Mouse (Mus musculus) midbrain, embryonic 12.5 days (tissue): Measurements from ENCODE around the gene Ifnl2. TPM values are rescaled to one million over a fixed set of nuclear protein-coding genes. Genes with fewer than 3 reads are reported as not detected.
A peak's percentile ranks its signal among the peaks of the same experiment; 100 is the strongest.
"Not testable (repeated sequence)": the region's sequence is repeated elsewhere in the genome, so short reads cannot be mapped to it uniquely, and the experiment has no call there.

Source experiments
- ATAC-seq: fragments of 200-750 bp; cut with Nextera tagmentation; 2 replicates; pipeline ENCODE4 v1.8.0; 2017; ENCODE audit warnings: low read depth, moderate TSS enrichment, moderate library complexity; ENCODE audit not compliant: low FRiP score
- H3K27ac ChIP-seq: fragments of 300-500 bp; sonication (generic); replicated peaks from 2 replicates; pipeline ENCODE4 v1.5.1; 2016; ENCODE audit warnings: mild to moderate bottlenecking
- H3K27me3 ChIP-seq: fragments of 300-500 bp; sonication (generic); 2 replicates; pipeline ENCODE4 v1.6.1; 2016; ENCODE audit warnings: mild to moderate bottlenecking
- H3K36me3 ChIP-seq: fragments of 300-500 bp; sonication (generic); 2 replicates; pipeline ENCODE4 v1.6.1; 2016
- H3K4me1 ChIP-seq: fragments of 300-500 bp; sonication (generic); 2 replicates; pipeline ENCODE4 v1.6.1; 2016
- H3K4me2 ChIP-seq: fragments of 300-500 bp; sonication (generic); replicated peaks from 2 replicates; pipeline ENCODE4 v1.6.1; 2016; ENCODE audit warnings: mild to moderate bottlenecking, moderate library complexity
- H3K4me3 ChIP-seq: fragments of 300-500 bp; sonication (generic); 2 replicates; pipeline ENCODE4 v1.5.1; 2016; ENCODE audit warnings: mild to moderate bottlenecking
- H3K9ac ChIP-seq: fragments of 300-500 bp; sonication (generic); replicated peaks from 2 replicates; pipeline ENCODE4 v1.6.1; 2016; ENCODE audit warnings: mild to moderate bottlenecking, moderate library complexity
- H3K9me3 ChIP-seq: fragments of 300-500 bp; sonication (generic); 2 replicates; pipeline ENCODE4 v1.6.1; 2016; ENCODE audit warnings: mild to moderate bottlenecking
- WGBS: fragments of 180-500 bp; shearing (Covaris S2); methylation state at CpG from one replicate; pipeline ENCODE4 v1.1.7; 2016; 5-methylcytosine and 5-hydroxymethylcytosine counted together
- polyA plus RNA-seq: library from polyadenylated mRNA; unstranded; fragments of >200 nt; fragmentation: Nextera tagmentation; extraction: Ambion mirVana; gene quantifications from 2 replicates; pipeline ENCODE4 v1.2.1, GENCODE M21; 2016

The Ifnl2 gene
- polyA plus RNA-seq = not detected in 2 replicates

- WGBS = 72% methylated on average over 8 of the region's 8 CpGs
- H3K4me2 ChIP-seq, H3K4me1 ChIP-seq, H3K27ac ChIP-seq, H3K9me3 ChIP-seq, ATAC-seq, H3K27me3 ChIP-seq, H3K4me3 ChIP-seq, H3K9ac ChIP-seq, H3K36me3 ChIP-seq: not testable (repeated sequence)
Measured at GRCm38 (mm10) chr7:28510405-28510974, at the start of gene Ifnl2. TSS of gene Ifnl2 (minus strand) at chr7:28510455.

GRCm38 (mm10) chr7:28558486-28558885 is 48.2 kb upstream of the Ifnl2 start:
- H3K36me3 ChIP-seq = peaks cover 45% of the 10 kb centered on the region

GRCm38 (mm10) chr7:28557708-28558107 is 47.5 kb upstream of the Ifnl2 start:
- Histone ChIP-seq H3K27me3 (no peaks in the 10 kb centered on the region), H3K4me3 (no peak overlapping the region), H3K4me2 (no peak overlapping the region), H3K36me3 (peaks cover 37% of the 10 kb centered on the region), H3K9me3 (no peaks in the 10 kb centered on the region), H3K9ac (no peak overlapping the region; the same call in 1 of the 2 replicates), H3K27ac (no peak overlapping the region), H3K4me1 (peaks cover 5% of the 10 kb centered on the region; the same call in 1 of the 2 replicates)
- no peak for ATAC-seq
- 89% methylated on average over 6 of the region's 6 CpGs for WGBS

More at GRCm38 (mm10) chr7:28558486-28558885, 48.2 kb upstream of the Ifnl2 start:
- H3K9me3 ChIP-seq = no peaks in the 10 kb centered on the region
- no peak overlapping the region for H3K4me3 ChIP-seq
- H3K27ac ChIP-seq = no peak overlapping the region
- no peak for ATAC-seq
- no peaks in the 10 kb centered on the region for H3K27me3 ChIP-seq
- H3K9ac ChIP-seq = no peak overlapping the region
- WGBS = 78% methylated on average over 4 of the region's 4 CpGs
- H3K4me1 ChIP-seq = peaks cover 5% of the 10 kb centered on the region; the same call in 1 of the 2 replicates
- H3K4me2 ChIP-seq = no peak overlapping the region

GRCm38 (mm10) chr7:28557069-28557468 is 46.8 kb upstream of the Ifnl2 start:
- Histone ChIP-seq H3K27me3 (no peaks in the 10 kb centered on the region), H3K4me1 (peaks cover 5% of the 10 kb centered on the region; the same call in 1 of the 2 replicates), H3K9me3 (no peaks in the 10 kb centered on the region), H3K9ac (no peak overlapping the region), H3K4me3 (no peak overlapping the region), H3K27ac (no peak overlapping the region), H3K36me3 (peaks cover 31% of the 10 kb centered on the region), H3K4me2 (no peak overlapping the region)
- ATAC-seq = no peak
- WGBS = 73% methylated on average over 5 of the region's 5 CpGs

- H3K9me3 ChIP-seq = no peaks in the 10 kb centered on the region
- ATAC-seq = no peak
- no peak overlapping the region for H3K4me2 ChIP-seq
- H3K36me3 ChIP-seq = peaks cover 27% of the 10 kb centered on the region
- no peak overlapping the region for H3K4me3 ChIP-seq
- H3K9ac ChIP-seq = no peak overlapping the region
- H3K4me1 ChIP-seq = peaks cover 5% of the 10 kb centered on the region; the same call in 1 of the 2 replicates
- WGBS = 18% methylated on average over 5 of the region's 5 CpGs
- H3K27ac ChIP-seq = no peak overlapping the region
- no peaks in the 10 kb centered on the region for H3K27me3 ChIP-seq
Measured at GRCm38 (mm10) chr7:28555939-28556535, 45.8 kb upstream of the Ifnl2 start.

GRCm38 (mm10) chr7:28553076-28553475 is 42.8 kb upstream of the Ifnl2 start:
- Histone ChIP-seq H3K36me3 (no peaks in the 10 kb centered on the region), H3K27ac (no peak overlapping the region), H3K9me3 (no peaks in the 10 kb centered on the region), H3K4me1 (peaks cover 5% of the 10 kb centered on the region; the same call in 1 of the 2 replicates), H3K27me3 (peaks cover 1% of the 10 kb centered on the region; the same call in 1 of the 2 replicates), H3K9ac (no peak overlapping the region), H3K4me3 (no peak overlapping the region), H3K4me2 (no peak overlapping the region)
- 93% methylated on average over 6 of the region's 6 CpGs for whole genome bisulfite sequencing
- no peak for ATAC-seq

GRCm38 (mm10) chr7:28547628-28548027 is 37.4 kb upstream of the Ifnl2 start:
- H3K4me1 ChIP-seq = peaks cover 21% of the 10 kb centered on the region
- H3K9ac ChIP-seq = no peak overlapping the region
- 73% methylated on average over 7 of the region's 7 CpGs for WGBS
- no peak overlapping the region for H3K27ac ChIP-seq
- ATAC-seq = no peak
- no peaks in the 10 kb centered on the region for H3K36me3 ChIP-seq
- peaks cover 54% of the 10 kb centered on the region for H3K27me3 ChIP-seq
- H3K4me3 ChIP-seq = no peak overlapping the region
- no peak overlapping the region for H3K4me2 ChIP-seq
- H3K9me3 ChIP-seq = no peaks in the 10 kb centered on the region

GRCm38 (mm10) chr7:28547154-28547553 is 36.9 kb upstream of the Ifnl2 start, which contains the start of gene Nccrp1:
TSS of gene Nccrp1 (minus strand) at chr7:28547254.
- H3K27me3 ChIP-seq = peaks cover 54% of the 10 kb centered on the region
- no peaks in the 10 kb centered on the region for H3K9me3 ChIP-seq
- H3K4me3 ChIP-seq = peak within 1 kb of the TSS; percentile 37
- ATAC-seq = no peak
- no peak within 1 kb of the TSS for H3K27ac ChIP-seq
- peak within 1 kb of the TSS; percentile 61 for H3K4me2 ChIP-seq
- H3K4me1 ChIP-seq = peaks cover 21% of the 10 kb centered on the region
- peak within 1 kb of the TSS; percentile 54 for H3K9ac ChIP-seq
- whole genome bisulfite sequencing = under 1% methylated on average over 5 of the region's 5 CpGs
- H3K36me3 ChIP-seq = no peaks in the 10 kb centered on the region

GRCm38 (mm10) chr7:28546649-28547048 is 36.4 kb upstream of the Ifnl2 start:
- Histone ChIP-seq H3K4me2 (peak overlapping the region; percentile 61), H3K4me3 (peak overlapping the region; percentile 37), H3K9ac (peak overlapping the region; percentile 54), H3K4me1 (peaks cover 21% of the 10 kb centered on the region), H3K27ac (no peak overlapping the region), H3K36me3 (no peaks in the 10 kb centered on the region), H3K27me3 (peaks cover 54% of the 10 kb centered on the region), H3K9me3 (no peaks in the 10 kb centered on the region)
- no peak for ATAC-seq
- WGBS = under 1% methylated on average over 22 of the region's 22 CpGs

GRCm38 (mm10) chr7:28545891-28546210 is 35.6 kb upstream of the Ifnl2 start:
- Histone ChIP-seq H3K27me3 (peaks cover 54% of the 10 kb centered on the region), H3K4me1 (peaks cover 21% of the 10 kb centered on the region), H3K36me3 (no peaks in the 10 kb centered on the region), H3K9ac (no peak overlapping the region), H3K9me3 (no peaks in the 10 kb centered on the region), H3K4me3 (no peak overlapping the region), H3K27ac (no peak overlapping the region), H3K4me2 (no peak overlapping the region; the same call in 1 of the 2 replicates)
- WGBS = 43% methylated on average over 7 of the region's 7 CpGs
- no peak for ATAC-seq

- Histone ChIP-seq H3K36me3 (no peaks in the 10 kb centered on the region), H3K4me3 (no peak overlapping the region), H3K27me3 (peaks cover 54% of the 10 kb centered on the region), H3K9me3 (no peaks in the 10 kb centered on the region), H3K4me2 (no peak overlapping the region), H3K27ac (no peak overlapping the region), H3K4me1 (peaks cover 21% of the 10 kb centered on the region), H3K9ac (no peak overlapping the region)
- WGBS = 24% methylated on average over 14 of the region's 14 CpGs
- no peak for ATAC-seq
Measured at GRCm38 (mm10) chr7:28545048-28545890, 35.0 kb upstream of the Ifnl2 start.

GRCm38 (mm10) chr7:28544051-28544601 is 33.9 kb upstream of the Ifnl2 start:
- peak overlapping the region; percentile 54 for H3K4me2 ChIP-seq
- 2% methylated on average over 23 of the region's 27 CpGs for WGBS
- H3K4me3 ChIP-seq = peak overlapping the region; percentile 25
- ATAC-seq = no peak
- no peak overlapping the region for H3K27ac ChIP-seq
- no peak overlapping the region; the same call in 1 of the 2 replicates for H3K9ac ChIP-seq
- H3K4me1 ChIP-seq = peaks cover 21% of the 10 kb centered on the region
- no peaks in the 10 kb centered on the region for H3K9me3 ChIP-seq
- H3K27me3 ChIP-seq = peaks cover 54% of the 10 kb centered on the region
- no peaks in the 10 kb centered on the region for H3K36me3 ChIP-seq
